Mouse (Mus musculus): ENCODE results near the gene St3gal4.

The St3gal4 gene

GRCm38 (mm10) chr9:35017563-35017962, 101.5 kb downstream of the St3gal4 start:
- in situ Hi-C loops (cut with MboI, MseI): no loop called here

GRCm38 (mm10) chr9:35016762-35017161, 102.3 kb downstream of the St3gal4 start:
- in situ Hi-C loops (cut with MboI, MseI): no loop called here

- in situ Hi-C loops (cut with MboI, MseI): no loop called here
Observed at GRCm38 (mm10) chr9:35007697-35008341, 111.2 kb downstream of the St3gal4 start.

- in situ Hi-C loops (cut with MboI, MseI): no loop called here
Observed at GRCm38 (mm10) chr9:35004113-35004512, 115.0 kb downstream of the St3gal4 start.

- in situ Hi-C loops (cut with MboI, MseI): no loop called here
Observed at GRCm38 (mm10) chr9:34997880-34998865, 120.9 kb downstream of the St3gal4 start.

Data from regulatory T cell (primary cell).